In the genomic region with DNA sequence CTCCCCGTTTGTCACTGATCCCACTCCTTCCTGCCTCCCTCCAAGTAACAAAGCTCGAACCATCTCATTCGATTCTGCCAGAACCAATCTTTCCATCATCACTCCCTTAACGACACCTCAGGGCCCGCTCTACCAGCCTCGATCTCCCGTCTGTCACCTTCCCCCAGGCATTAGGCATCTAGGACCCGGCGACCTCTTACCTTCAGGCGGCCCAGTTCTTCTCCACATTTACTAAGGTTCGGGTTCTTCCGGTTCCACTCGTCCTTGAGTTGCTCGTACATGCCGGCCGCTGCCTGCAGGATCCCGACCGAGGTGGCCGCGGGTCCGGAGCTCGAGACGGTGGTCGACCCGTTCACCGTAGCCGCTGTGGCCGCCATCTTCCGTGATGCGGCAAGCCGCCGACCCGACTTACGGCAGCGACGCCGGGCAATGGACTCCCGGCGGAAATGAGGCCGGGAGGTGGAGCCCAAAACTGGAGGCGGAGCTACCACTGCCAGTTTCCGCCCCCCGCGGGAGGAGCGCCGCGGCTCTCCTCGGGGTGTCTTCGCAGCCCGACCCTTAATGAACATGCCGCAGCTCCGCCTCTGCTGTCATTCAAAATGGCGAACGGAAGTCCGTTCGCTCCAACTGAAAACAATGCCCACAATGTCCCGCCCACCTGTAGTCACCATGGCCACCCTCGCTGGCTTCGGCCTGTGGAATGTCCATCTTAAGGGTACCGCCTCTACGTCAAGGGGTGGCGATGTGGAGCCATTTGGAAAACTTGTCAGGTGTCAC, we compare ENCODE assay signal across 1 mouse cellular context.
TF ChIP-seq lines count a peak whose summit lies in the region.

A gene (minus strand): TSS at position 625 of the 777 bp plus-strand sequence.

TF ChIP-seq in myocyte, 11 proteins besides CTCF, POLR2A, EP300 and RAD21 (continued from another document):
- no peak for TF ChIP-seq CEBPB (IDR thresholded peaks at IDR 0.05; ENCODE audit: insufficient read depth, poor library complexity, severe bottlenecking)
- TF ChIP-seq REST (IDR thresholded peaks at IDR 0.05; ENCODE audit: insufficient read depth, insufficient read length) = peak; percentile 22
- no peak for TF ChIP-seq E2F4 (IDR thresholded peaks at IDR 0.05; ENCODE audit: insufficient read depth)
- peak in 2 of 3 experiments; percentile 5 for TF ChIP-seq MYOD1 (IDR thresholded peaks at IDR 0.05; ENCODE audit: control insufficient read depth in 1 of 3, insufficient read length in 2 of 3, low read depth in 2 of 3)
- peak; percentile 97 for TF ChIP-seq POLR2AphosphoS2 (IDR thresholded peaks at IDR 0.05; ENCODE audit: insufficient read length, low read depth)
TF ChIP-seq in myocyte: peak in this region for 3.
